Mouse (Mus musculus) limb, embryonic 14.5 days (tissue): ENCODE measurements around the gene Scfd2. TPM values are rescaled to one million over a fixed set of nuclear protein-coding genes. Genes with fewer than 3 reads are reported as not detected.

Experiments used
- ATAC-seq: fragments of 200-750 bp; cut with Nextera tagmentation; 2 replicates; pipeline ENCODE4 v1.8.0; 2017; ENCODE audit warnings: low read depth, moderate number of reproducible peaks, moderate TSS enrichment; ENCODE audit not compliant: low FRiP score
- DNase-seq: peaks from one replicate; pipeline ENCODE4 v3.0.0-alpha.2; 2015; ENCODE audit warnings: low spot score
- H3K27ac ChIP-seq: fragments of 300-500 bp; sonication (generic); replicated peaks from 2 replicates; pipeline ENCODE4 v1.5.1; 2014; ENCODE audit warnings: low read depth, mild to moderate bottlenecking, low read length, moderate library complexity, mixed read lengths
- H3K27me3 ChIP-seq: fragments of 300-500 bp; sonication (generic); 2 replicates; pipeline ENCODE4 v1.6.1; 2014; ENCODE audit warnings: low read length, mixed read lengths; ENCODE audit not compliant: control insufficient read depth, insufficient read depth
- H3K36me3 ChIP-seq: fragments of 300-500 bp; sonication (generic); 2 replicates; pipeline ENCODE4 v1.6.1; 2014; ENCODE audit warnings: mild to moderate bottlenecking, low read length, moderate library complexity, mixed read lengths; ENCODE audit not compliant: control insufficient read depth, insufficient read depth
- H3K4me1 ChIP-seq: fragments of 300-500 bp; sonication (generic); 2 replicates; pipeline ENCODE4 v1.6.1; 2014; ENCODE audit warnings: antibody characterized with exemption, low read length, mixed read lengths; ENCODE audit not compliant: control insufficient read depth, insufficient read depth
- H3K4me2 ChIP-seq: fragments of 300-500 bp; sonication (generic); replicated peaks from 2 replicates; pipeline ENCODE4 v1.6.1; 2014; ENCODE audit warnings: low read depth, mild to moderate bottlenecking, low read length, moderate library complexity; ENCODE audit not compliant: severe bottlenecking
- H3K4me3 ChIP-seq: fragments of 300-500 bp; sonication (generic); replicated peaks from 2 replicates; pipeline ENCODE4 v1.5.1; 2014; ENCODE audit warnings: low read length
- H3K9ac ChIP-seq: fragments of 300-500 bp; sonication (generic); 2 replicates; pipeline ENCODE4 v1.6.1; 2014; ENCODE audit warnings: mild to moderate bottlenecking, low read depth, low read length, moderate library complexity; ENCODE audit not compliant: severe bottlenecking
- H3K9me3 ChIP-seq: fragments of 300-500 bp; sonication (generic); 2 replicates; pipeline ENCODE4 v1.6.1; 2016; ENCODE audit warnings: low read length; ENCODE audit not compliant: control insufficient read depth
- POLR2A ChIP-seq: fragments of 200-500 bp; IDR thresholded peaks from 2 replicates; pipeline ENCODE4 v1.8.0; 2012; ENCODE audit warnings: inconsistent platforms, mild to moderate bottlenecking, moderate library complexity, borderline replicate concordance; ENCODE audit not compliant: insufficient read depth, insufficient read length; ENCODE audit errors: extremely low read depth
- WGBS: fragments of 180-500 bp; shearing (Covaris S2); extraction: QIAGEN DNeasy Blood & Tissue Kit; methylation state at CpG from one replicate; pipeline ENCODE4 v1.1.7; 2014; 5-methylcytosine and 5-hydroxymethylcytosine counted together
- polyA plus RNA-seq, 2 experiments: library from polyadenylated mRNA; depleted of rRNA in 1 of 2; stranded (reverse) in 1 of 2; unstranded in 1 of 2; fragments of >200 nt; fragmentation: Nextera tagmentation in 1 of 2; extraction: Ambion mirVana in 1 of 2; gene quantifications; 2 replicates each; pipeline versions ENCODE4 v1.2.1 to v1.2.3; 2012 to 2014

Scfd2 gene
- polyA plus RNA-seq, 2 experiments, result 9.6 to 16.2 TPM

GRCm38 (mm10) chr5:74365984-74366709 is 165.4 kb downstream of the Scfd2 start:
- no peaks in the 10 kb centered on the region for H3K27me3 ChIP-seq
- TF ChIP-seq POLR2A, result no peak
- no peak overlapping the region for H3K4me2 ChIP-seq
- peaks cover 11% of the 10 kb centered on the region for H3K4me1 ChIP-seq
- ATAC-seq, result no peak
- no peak for DNase-seq
- no peak overlapping the region for H3K4me3 ChIP-seq
- H3K9me3 ChIP-seq, result no peaks in the 10 kb centered on the region
- no peak overlapping the region for H3K27ac ChIP-seq
- no peaks in the 10 kb centered on the region for H3K36me3 ChIP-seq
- 43% methylated on average over 4 of the region's 4 CpGs for WGBS
- no peak overlapping the region for H3K9ac ChIP-seq

DNA sequence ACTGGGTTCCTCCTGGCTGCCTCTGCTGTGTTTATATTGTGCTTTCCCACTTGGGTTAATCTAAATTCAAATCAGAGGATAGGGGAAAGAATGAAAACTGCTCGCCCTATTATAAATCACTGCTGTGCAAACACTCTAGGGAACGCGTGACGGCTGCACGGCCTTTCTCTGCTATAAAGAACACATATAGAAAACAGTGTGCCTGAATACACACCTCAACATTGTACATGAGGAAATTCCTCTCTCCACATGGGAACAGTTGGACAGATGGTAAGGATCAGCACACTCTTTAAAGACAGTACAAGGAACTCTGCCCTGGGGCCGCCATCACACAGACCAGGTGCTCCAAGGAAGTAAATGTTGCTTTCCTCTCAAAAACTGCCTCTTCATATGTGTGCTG is 166.2 kb downstream of the Scfd2 start:
- Histone ChIP-seq H3K9me3 (no peaks in the 10 kb centered on the region), H3K4me2 (no peak overlapping the region), H3K4me3 (no peak overlapping the region), H3K9ac (no peak overlapping the region), H3K4me1 (peaks cover 11% of the 10 kb centered on the region), H3K27me3 (no peaks in the 10 kb centered on the region), H3K36me3 (no peaks in the 10 kb centered on the region), H3K27ac (no peak overlapping the region)
- no peak for DNase-seq
- no peak for TF ChIP-seq POLR2A
- 41% methylated on average over 6 of the region's 6 CpGs for WGBS
- no peak for ATAC-seq

DNA sequence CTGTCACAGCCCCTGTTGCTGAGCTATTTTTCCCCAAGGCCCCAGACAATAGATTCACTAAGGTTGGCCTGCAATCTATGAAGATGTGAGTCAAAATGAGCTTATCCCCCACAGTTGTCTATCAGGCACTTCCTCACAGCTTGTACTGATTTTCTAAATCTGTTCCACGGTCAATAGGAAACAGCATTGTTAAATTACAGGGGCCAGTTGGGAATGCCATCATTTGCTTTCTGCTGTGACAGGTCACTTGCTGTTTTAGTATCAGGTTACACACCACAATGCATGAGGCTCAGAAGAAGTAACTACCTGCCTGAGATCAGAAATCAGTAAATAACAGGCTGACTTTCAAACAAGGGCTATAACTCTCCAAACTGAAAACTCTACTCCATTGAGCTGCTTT is 168.3 kb downstream of the Scfd2 start:
- Histone ChIP-seq H3K36me3 (no peaks in the 10 kb centered on the region), H3K9ac (no peak overlapping the region), H3K9me3 (no peaks in the 10 kb centered on the region), H3K27me3 (no peaks in the 10 kb centered on the region), H3K4me1 (peaks cover 11% of the 10 kb centered on the region), H3K4me3 (no peak overlapping the region), H3K4me2 (no peak overlapping the region), H3K27ac (no peak overlapping the region)
- DNase-seq (no peak), ATAC-seq (no peak)
- no peak for TF ChIP-seq POLR2A
- 0% methylated on average over 1 of the region's 1 CpGs for WGBS

DNA sequence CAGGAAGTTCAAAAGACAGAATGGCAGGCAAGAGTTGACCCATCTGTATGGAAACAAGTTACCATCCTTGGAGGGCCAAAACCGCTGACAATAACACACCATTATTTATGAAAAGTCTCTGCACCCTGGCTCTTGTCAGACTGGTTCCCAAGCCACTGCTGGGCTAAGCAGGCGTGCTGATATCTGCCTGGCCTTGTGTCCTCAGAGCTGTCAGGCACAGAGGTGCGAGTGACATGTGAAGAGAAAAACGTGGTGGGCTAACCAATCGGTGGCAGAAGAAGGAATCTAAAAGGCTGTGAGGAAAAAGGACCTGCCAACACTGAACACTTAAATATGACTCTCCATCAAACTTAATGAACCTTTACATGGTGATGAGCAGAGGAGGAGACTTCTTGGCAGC is 170.0 kb downstream of the Scfd2 start:
- WGBS, result 45% methylated on average over 5 of the region's 5 CpGs
- ATAC-seq, result no peak
- DNase-seq, result no peak
- no peak for TF ChIP-seq POLR2A
- no peaks in the 10 kb centered on the region for H3K9me3 ChIP-seq
- H3K9ac ChIP-seq, result no peak overlapping the region
- H3K4me3 ChIP-seq, result no peak overlapping the region
- H3K27ac ChIP-seq, result no peak overlapping the region
- H3K27me3 ChIP-seq, result no peaks in the 10 kb centered on the region
- peaks cover 8% of the 10 kb centered on the region for H3K4me1 ChIP-seq
- H3K4me2 ChIP-seq, result no peak overlapping the region
- no peaks in the 10 kb centered on the region for H3K36me3 ChIP-seq

DNA sequence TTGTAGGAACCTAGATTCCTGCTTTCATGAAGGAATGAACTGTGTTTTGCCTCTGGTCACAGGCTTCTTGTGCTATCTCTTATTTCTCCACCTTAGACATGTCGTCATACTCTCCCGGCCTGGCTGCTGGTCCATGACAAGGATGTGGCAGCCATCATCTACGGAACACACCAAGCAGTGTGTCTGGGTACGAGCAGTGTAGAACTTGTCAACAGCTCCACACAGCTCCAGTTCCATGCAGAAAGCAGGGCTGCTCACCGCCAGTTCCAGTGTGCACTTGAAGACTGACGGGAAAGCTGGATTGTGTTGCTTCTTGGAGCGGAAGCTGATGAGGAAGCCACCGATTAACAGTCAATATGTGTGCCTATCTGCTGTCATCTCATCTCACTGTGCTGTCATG is 173.5 kb downstream of the Scfd2 start:
- no peak overlapping the region for H3K9ac ChIP-seq
- H3K27me3 ChIP-seq, result no peaks in the 10 kb centered on the region
- no peaks in the 10 kb centered on the region for H3K9me3 ChIP-seq
- no peak overlapping the region for H3K27ac ChIP-seq
- no peak overlapping the region for H3K4me3 ChIP-seq
- 92% methylated on average over 8 of the region's 8 CpGs for WGBS
- ATAC-seq (no peak), DNase-seq (no peak)
- no peaks in the 10 kb centered on the region for H3K36me3 ChIP-seq
- TF ChIP-seq POLR2A, result no peak
- H3K4me1 ChIP-seq, result no peaks in the 10 kb centered on the region
- no peak overlapping the region for H3K4me2 ChIP-seq
